Mouse (Mus musculus): ENCODE results near the gene Smarca5. TPM values are rescaled to one million over a fixed set of nuclear protein-coding genes. Genes with fewer than 3 reads are reported as not detected.
"Not testable (repeated sequence)": the region's sequence is repeated elsewhere in the genome, so short reads cannot be mapped to it uniquely, and the experiment has no call there.

The Smarca5 gene
- total RNA-seq (2014; fragmentation: Nextera tagmentation), result 186 and 200 TPM in 2 replicates
- total RNA-seq (2017), result 175 and 182 TPM in 2 replicates
- polyA plus RNA-seq (2012), result 43.8 and 45.1 TPM in 2 replicates

GRCm38 (mm10) chr8:80739155-80739924 is at the start of gene Smarca5:
Gene Smarca5, minus strand, starts transcription at chr8:80739497.
- H3K9me3 ChIP-seq (replicated peaks); H3K27me3 ChIP-seq (ENCODE audit: insufficient read depth, low read length): not testable (repeated sequence)
- peak within 1 kb of the TSS; percentile 83 for H3K4me3 ChIP-seq (ENCODE audit: low read depth, low read length)
- peak; percentile 65 for DNase-seq (ENCODE audit: low spot score)
- peaks cover 17% of the 10 kb centered on the region for H3K36me3 ChIP-seq (replicated peaks)
- peak; percentile 94 for ATAC-seq (ENCODE audit: extremely low read depth, insufficient number of reproducible peaks, low FRiP score, poor library complexity, severe bottlenecking)
- H3K4me1 ChIP-seq (ENCODE audit: insufficient read depth, low read depth, low read length), result peaks cover 25% of the 10 kb centered on the region

- no peak for TF ChIP-seq GATA2 (IDR thresholded peaks at IDR 0.05; ENCODE audit: borderline replicate concordance, low read depth, low read length)
- TF ChIP-seq CTCF (IDR thresholded peaks at IDR 0.05; ENCODE audit: low read depth, low read length), result no peak
- no peak for TF ChIP-seq TAL1 (conservative IDR thresholded peaks at IDR 0.05; ENCODE audit: low read depth, low read length)
- no peak for TF ChIP-seq POLR2AphosphoS5 (IDR thresholded peaks at IDR 0.05; ENCODE audit: insufficient replicate concordance, low read depth, low read length)
- TF ChIP-seq GATA1 (IDR thresholded peaks at IDR 0.05; ENCODE audit: borderline replicate concordance, low read length), result no peak
- DNase-seq (ENCODE audit: low spot score), result no peak
- H3K36me3 ChIP-seq (replicated peaks), result peaks cover 25% of the 10 kb centered on the region
- H3K4me1 ChIP-seq (ENCODE audit: insufficient read depth, low read depth, low read length), result no peaks in the 10 kb centered on the region
- no peak for ATAC-seq (ENCODE audit: extremely low read depth, insufficient number of reproducible peaks, low FRiP score, poor library complexity, severe bottlenecking)
- H3K27me3 ChIP-seq (ENCODE audit: insufficient read depth, low read length), result no peaks in the 10 kb centered on the region
- H3K4me3 ChIP-seq (ENCODE audit: low read depth, low read length), result no peak overlapping the region
- no peaks in the 10 kb centered on the region for H3K9me3 ChIP-seq (replicated peaks)
These were observed 45.3 kb upstream of the Smarca5 start for GRCm38 (mm10) chr8:80784559-80784958.

GRCm38 (mm10) chr8:80783271-80783670 is 44.0 kb upstream of the Smarca5 start:
- Histone ChIP-seq H3K4me1 (ENCODE audit: insufficient read depth, low read depth, low read length) (no peaks in the 10 kb centered on the region), H3K4me3 (ENCODE audit: low read depth, low read length) (no peak overlapping the region), H3K36me3 (replicated peaks) (peaks cover 24% of the 10 kb centered on the region), H3K9me3 (replicated peaks) (no peaks in the 10 kb centered on the region), H3K27me3 (ENCODE audit: insufficient read depth, low read length) (no peaks in the 10 kb centered on the region)
- TF ChIP-seq GATA1 (IDR thresholded peaks at IDR 0.05; ENCODE audit: borderline replicate concordance, low read length) (no peak), GATA2 (IDR thresholded peaks at IDR 0.05; ENCODE audit: borderline replicate concordance, low read depth, low read length) (no peak), CTCF (IDR thresholded peaks at IDR 0.05; ENCODE audit: low read depth, low read length) (no peak), TAL1 (conservative IDR thresholded peaks at IDR 0.05; ENCODE audit: low read depth, low read length) (no peak), POLR2AphosphoS5 (IDR thresholded peaks at IDR 0.05; ENCODE audit: insufficient replicate concordance, low read depth, low read length) (no peak)
- DNase-seq (ENCODE audit: low spot score), result no peak
- no peak for ATAC-seq (ENCODE audit: extremely low read depth, insufficient number of reproducible peaks, low FRiP score, poor library complexity, severe bottlenecking)

GRCm38 (mm10) chr8:80781338-80781737 is 42.0 kb upstream of the Smarca5 start:
- peaks cover 29% of the 10 kb centered on the region for H3K36me3 ChIP-seq (replicated peaks)
- H3K9me3 ChIP-seq (replicated peaks), result no peaks in the 10 kb centered on the region
- ATAC-seq (ENCODE audit: extremely low read depth, insufficient number of reproducible peaks, low FRiP score, poor library complexity, severe bottlenecking), result no peak
- TF ChIP-seq CTCF (IDR thresholded peaks at IDR 0.05; ENCODE audit: low read depth, low read length) (no peak), GATA1 (IDR thresholded peaks at IDR 0.05; ENCODE audit: borderline replicate concordance, low read length) (no peak), POLR2AphosphoS5 (IDR thresholded peaks at IDR 0.05; ENCODE audit: insufficient replicate concordance, low read depth, low read length) (no peak), TAL1 (conservative IDR thresholded peaks at IDR 0.05; ENCODE audit: low read depth, low read length) (no peak), GATA2 (IDR thresholded peaks at IDR 0.05; ENCODE audit: borderline replicate concordance, low read depth, low read length) (no peak)
- no peak overlapping the region for H3K4me3 ChIP-seq (ENCODE audit: low read depth, low read length)
- H3K27me3 ChIP-seq (ENCODE audit: insufficient read depth, low read length), result no peaks in the 10 kb centered on the region
- no peak for DNase-seq (ENCODE audit: low spot score)
- H3K4me1 ChIP-seq (ENCODE audit: insufficient read depth, low read depth, low read length), result no peaks in the 10 kb centered on the region

GRCm38 (mm10) chr8:80780271-80780670 is 41.0 kb upstream of the Smarca5 start:
- Histone ChIP-seq H3K36me3 (replicated peaks) (peaks cover 31% of the 10 kb centered on the region), H3K4me1 (ENCODE audit: insufficient read depth, low read depth, low read length) (no peaks in the 10 kb centered on the region)

GRCm38 (mm10) chr8:80776436-80776835 is 37.1 kb upstream of the Smarca5 start:
- Histone ChIP-seq H3K36me3 (replicated peaks) (peaks cover 28% of the 10 kb centered on the region), H3K9me3 (replicated peaks) (no peaks in the 10 kb centered on the region), H3K4me1 (ENCODE audit: insufficient read depth, low read depth, low read length) (no peaks in the 10 kb centered on the region), H3K27me3 (ENCODE audit: insufficient read depth, low read length) (no peaks in the 10 kb centered on the region), H3K4me3 (ENCODE audit: low read depth, low read length) (no peak overlapping the region)
- ATAC-seq (ENCODE audit: extremely low read depth, insufficient number of reproducible peaks, low FRiP score, poor library complexity, severe bottlenecking), result no peak
- TF ChIP-seq CTCF (IDR thresholded peaks at IDR 0.05; ENCODE audit: low read depth, low read length) (no peak), GATA2 (IDR thresholded peaks at IDR 0.05; ENCODE audit: borderline replicate concordance, low read depth, low read length) (no peak), GATA1 (IDR thresholded peaks at IDR 0.05; ENCODE audit: borderline replicate concordance, low read length) (no peak), POLR2AphosphoS5 (IDR thresholded peaks at IDR 0.05; ENCODE audit: insufficient replicate concordance, low read depth, low read length) (no peak)
- DNase-seq (ENCODE audit: low spot score), result no peak

More at GRCm38 (mm10) chr8:80780271-80780670, 41.0 kb upstream of the Smarca5 start:
- no peaks in the 10 kb centered on the region for H3K9me3 ChIP-seq (replicated peaks)
- DNase-seq (ENCODE audit: low spot score), result no peak
- no peak for ATAC-seq (ENCODE audit: extremely low read depth, insufficient number of reproducible peaks, low FRiP score, poor library complexity, severe bottlenecking)
- no peak for TF ChIP-seq CTCF (IDR thresholded peaks at IDR 0.05; ENCODE audit: low read depth, low read length)
- TF ChIP-seq GATA1 (IDR thresholded peaks at IDR 0.05; ENCODE audit: borderline replicate concordance, low read length), result no peak
- no peak for TF ChIP-seq GATA2 (IDR thresholded peaks at IDR 0.05; ENCODE audit: borderline replicate concordance, low read depth, low read length)
- TF ChIP-seq POLR2AphosphoS5 (IDR thresholded peaks at IDR 0.05; ENCODE audit: insufficient replicate concordance, low read depth, low read length), result no peak
- no peak for TF ChIP-seq TAL1 (conservative IDR thresholded peaks at IDR 0.05; ENCODE audit: low read depth, low read length)
- no peaks in the 10 kb centered on the region for H3K27me3 ChIP-seq (ENCODE audit: insufficient read depth, low read length)
- no peak overlapping the region for H3K4me3 ChIP-seq (ENCODE audit: low read depth, low read length)
